Mouse (Mus musculus) heart, adult 2 months (tissue): ENCODE results near the gene Morn4. TPM values are rescaled to one million over a fixed set of nuclear protein-coding genes. Genes with fewer than 3 reads are reported as not detected.

Source experiments
- DNase-seq, 2 experiments: peaks; one replicate each; pipeline ENCODE4 v3.0.0; 2021
- H3K27ac ChIP-seq: fragments of 200-600 bp; 2 replicates; pipeline ENCODE4 v1.8.1; 2022
- H3K27me3 ChIP-seq: fragments of 200-500 bp; 2 replicates; pipeline ENCODE4 v1.6.1; 2012; ENCODE audit warnings: mild to moderate bottlenecking, low read length, inconsistent platforms, mixed read lengths; ENCODE audit not compliant: control insufficient read depth, insufficient read depth
- H3K36me3 ChIP-seq: fragments of 200-500 bp; 2 replicates; pipeline ENCODE4 v1.6.1; 2012; ENCODE audit warnings: low read length, inconsistent platforms; ENCODE audit not compliant: control insufficient read depth, insufficient read depth
- H3K4me1 ChIP-seq: fragments of 200-500 bp; 2 replicates; pipeline ENCODE4 v1.6.1; 2011; ENCODE audit warnings: low read length; ENCODE audit not compliant: control insufficient read depth, insufficient read depth
- H3K4me3 ChIP-seq: fragments of 200-600 bp; 2 replicates; pipeline ENCODE4 v1.8.1; 2022
- H3K79me2 ChIP-seq: fragments of 200-500 bp; replicated peaks from 2 replicates; pipeline ENCODE4 v1.6.1; 2012; ENCODE audit warnings: mild to moderate bottlenecking, inconsistent platforms, low read length, moderate library complexity, mixed read lengths; ENCODE audit not compliant: control insufficient read depth, insufficient read depth
- H3K9ac ChIP-seq: fragments of 200-500 bp; 2 replicates; pipeline ENCODE4 v1.6.1; 2012; ENCODE audit warnings: low read depth, mild to moderate bottlenecking, control low read depth, inconsistent platforms, low read length, mixed read lengths
- CTCF ChIP-seq: fragments of 200-600 bp; IDR thresholded peaks from 2 replicates; pipeline ENCODE4 v1.8.1; 2022; ENCODE audit warnings: antibody characterized with exemption, mild to moderate bottlenecking, moderate library complexity
- EP300 ChIP-seq: fragments of 200-500 bp; IDR thresholded peaks from 2 replicates; pipeline ENCODE4 v1.6.1; 2011; ENCODE audit warnings: low read depth, low read length, control low read depth; ENCODE audit not compliant: insufficient read depth
- POLR2A ChIP-seq: fragments of 200-500 bp; IDR thresholded peaks from 2 replicates; pipeline ENCODE4 v1.6.1; 2011; ENCODE audit warnings: mild to moderate bottlenecking, low read depth, low read length, control low read depth; ENCODE audit not compliant: insufficient read depth
- WGBS: fragments of 180-500 bp; shearing (Covaris S2); methylation state at CpG from one replicate; pipeline ENCODE4 v1.1.7; 2018; 5-methylcytosine and 5-hydroxymethylcytosine counted together
- intact Hi-C: fragments of 180-260 bp; cut with DNase I; formaldehyde crosslinking; loops from one replicate; pipeline ENCODE4 v1.15.1; 2025
- polyA plus RNA-seq: library from polyadenylated mRNA; depleted of rRNA; stranded (reverse); fragments of >200 nt; gene quantifications from 2 replicates; pipeline ENCODE4 v1.2.3, GENCODE M21; 2012
- total RNA-seq, 2 experiments: library from RNA; stranded (reverse); gene quantifications; 2 replicates each; pipeline ENCODE4 v1.2.3; 2021

Morn4 gene
- total and polyA plus RNA-seq, 3 experiments = 2.3 to 5.0 (median 2.5) TPM

- peaks cover 3% of the 10 kb centered on the region; the same call in 1 of the 2 replicates for H3K4me1 ChIP-seq
- peak within 1 kb of the TSS; percentile 87 for H3K27ac ChIP-seq
- H3K79me2 ChIP-seq = no peaks in the 10 kb centered on the region
- H3K4me3 ChIP-seq = peak within 1 kb of the TSS; percentile 71
- peak; percentile 97 to 98 for DNase-seq
- TF ChIP-seq CTCF = no peak
- peak; percentile 71 for TF ChIP-seq POLR2A
- TF ChIP-seq EP300 = 0 out of 2 replicates have a peak, but pooled peaks have one; percentile 21
- H3K36me3 ChIP-seq = no peaks in the 10 kb centered on the region
- under 1% methylated on average over 54 of the region's 54 CpGs for WGBS
- H3K9ac ChIP-seq = peak within 1 kb of the TSS; percentile 82
- intact Hi-C loops = no loop called here
- H3K27me3 ChIP-seq = no peaks in the 10 kb centered on the region
Measured at GRCm38 (mm10) chr19:42128787-42129508, 42.8 kb upstream of the Morn4 start, which contains the start of gene Avpi1. TSS of gene Avpi1 (minus strand) at chr19:42129059.

- WGBS = 12% methylated on average over 23 of the region's 23 CpGs
- intact Hi-C loops = no loop called here
- no peaks in the 10 kb centered on the region for H3K36me3 ChIP-seq
- H3K9ac ChIP-seq = peak overlapping the region; percentile 82
- DNase-seq = no peak
- no peak for TF ChIP-seq POLR2A
- TF ChIP-seq EP300 = no peak
- TF ChIP-seq CTCF = no peak
- no peaks in the 10 kb centered on the region for H3K27me3 ChIP-seq
- H3K27ac ChIP-seq = peak overlapping the region; percentile 87
- H3K4me3 ChIP-seq = peak overlapping the region; percentile 71
- H3K4me1 ChIP-seq = peaks cover 3% of the 10 kb centered on the region; the same call in 1 of the 2 replicates
- H3K79me2 ChIP-seq = no peaks in the 10 kb centered on the region
Measured at GRCm38 (mm10) chr19:42128052-42128740, 42.0 kb upstream of the Morn4 start.

GRCm38 (mm10) chr19:42127024-42127423 is 40.9 kb upstream of the Morn4 start:
- Histone ChIP-seq H3K4me3 (no peak overlapping the region), H3K27ac (no peak overlapping the region), H3K36me3 (no peaks in the 10 kb centered on the region), H3K4me1 (peaks cover 3% of the 10 kb centered on the region; the same call in 1 of the 2 replicates), H3K27me3 (no peaks in the 10 kb centered on the region), H3K9ac (no peak overlapping the region), H3K79me2 (no peaks in the 10 kb centered on the region)
- intact Hi-C loops = loop anchor here (2.0 kb wide), 1 partner anchor 36 kb away; the partner anchor contains the start of gene Pi4k2a
- 90% methylated on average over 5 of the region's 5 CpGs for WGBS
- DNase-seq = no peak
- TF ChIP-seq POLR2A (no peak), CTCF (no peak), EP300 (no peak)

GRCm38 (mm10) chr19:42126219-42126605 is 40.1 kb upstream of the Morn4 start:
- Histone ChIP-seq H3K27ac (no peak overlapping the region), H3K27me3 (no peaks in the 10 kb centered on the region), H3K9ac (no peak overlapping the region), H3K79me2 (no peaks in the 10 kb centered on the region), H3K4me3 (no peak overlapping the region), H3K4me1 (peaks cover 3% of the 10 kb centered on the region; the same call in 1 of the 2 replicates), H3K36me3 (no peaks in the 10 kb centered on the region)
- TF ChIP-seq POLR2A = no peak
- no peak for TF ChIP-seq CTCF
- TF ChIP-seq EP300 = no peak
- intact Hi-C loops = loop anchor here (2.0 kb wide), 1 partner anchor 35 kb away; the partner anchor contains the start of gene Pi4k2a
- WGBS = 83% methylated on average over 6 of the region's 6 CpGs
- DNase-seq = no peak

GRCm38 (mm10) chr19:42125501-42126218 is 39.5 kb upstream of the Morn4 start:
- Histone ChIP-seq H3K9ac (no peak overlapping the region), H3K4me1 (peaks cover 3% of the 10 kb centered on the region; the same call in 1 of the 2 replicates), H3K36me3 (no peaks in the 10 kb centered on the region), H3K4me3 (no peak overlapping the region), H3K27ac (no peak overlapping the region), H3K27me3 (no peaks in the 10 kb centered on the region), H3K79me2 (no peaks in the 10 kb centered on the region)
- intact Hi-C loops = loop anchor here (2.0 kb wide), 1 partner anchor 35 kb away; the partner anchor contains the start of gene Pi4k2a
- TF ChIP-seq POLR2A = no peak
- no peak for TF ChIP-seq EP300
- no peak for TF ChIP-seq CTCF
- WGBS = 69% methylated on average over 11 of the region's 11 CpGs
- no peak for DNase-seq
